Mouse (Mus musculus): ENCODE data around the gene Nrtn.

The Nrtn gene

GRCm38 (mm10) chr17:56762769-56763731 lies 5.7 kb upstream of the Nrtn start:
- DNase-seq (ENCODE audit: low spot score) = peak; percentile 57

GRCm38 (mm10) chr17:56761991-56762410 lies 4.7 kb upstream of the Nrtn start:
- DNase-seq (ENCODE audit: low spot score) = peak; percentile 88

GRCm38 (mm10) chr17:56761077-56761476 lies 3.7 kb upstream of the Nrtn start:
- DNase-seq (ENCODE audit: low spot score) = no peak

GRCm38 (mm10) chr17:56759261-56759660 lies 1.9 kb upstream of the Nrtn start:
- no peak for DNase-seq (ENCODE audit: low spot score)

GRCm38 (mm10) chr17:56758132-56758531 lies 802 bp upstream of the Nrtn start:
- peak; percentile 87 for DNase-seq (ENCODE audit: low spot score)

GRCm38 (mm10) chr17:56756703-56757399 lies 479 bp downstream of the Nrtn start:
- DNase-seq (ENCODE audit: low spot score) = peak; percentile 59

- DNase-seq (ENCODE audit: low spot score) = no peak
These were observed 2.8 kb downstream of the Nrtn start for GRCm38 (mm10) chr17:56754271-56755185.

- DNase-seq (ENCODE audit: low spot score) = no peak
These were observed 3.9 kb downstream of the Nrtn start for GRCm38 (mm10) chr17:56753452-56753851.

- DNase-seq (ENCODE audit: low spot score) = peak; percentile 46
These were observed 5.8 kb downstream of the Nrtn start for GRCm38 (mm10) chr17:56751404-56752072.

- no peak for DNase-seq (ENCODE audit: low spot score)
These were observed 13.2 kb downstream of the Nrtn start for GRCm38 (mm10) chr17:56744173-56744572.

- no peak for DNase-seq (ENCODE audit: low spot score)
These were observed 16.6 kb downstream of the Nrtn start for GRCm38 (mm10) chr17:56740788-56741160.

- no peak for DNase-seq (ENCODE audit: low spot score)
These were observed 17.1 kb downstream of the Nrtn start for GRCm38 (mm10) chr17:56740118-56740787.

GRCm38 (mm10) chr17:56738221-56738620 lies 19.1 kb downstream of the Nrtn start:
- no peak for DNase-seq (ENCODE audit: low spot score)

- no peak for DNase-seq (ENCODE audit: low spot score)
These were observed 20.8 kb downstream of the Nrtn start for GRCm38 (mm10) chr17:56736534-56736933.

GRCm38 (mm10) chr17:56729656-56730055 lies 27.7 kb downstream of the Nrtn start:
- no peak for DNase-seq (ENCODE audit: low spot score)

GRCm38 (mm10) chr17:56729151-56729550 lies 28.2 kb downstream of the Nrtn start:
- DNase-seq (ENCODE audit: low spot score) = no peak

GRCm38 (mm10) chr17:56728117-56728516 lies 29.2 kb downstream of the Nrtn start:
- peak; percentile 61 for DNase-seq (ENCODE audit: low spot score)

GRCm38 (mm10) chr17:56727659-56728058 lies 29.7 kb downstream of the Nrtn start:
- no peak for DNase-seq (ENCODE audit: low spot score)

GRCm38 (mm10) chr17:56727029-56727649 lies 30.2 kb downstream of the Nrtn start:
- DNase-seq (ENCODE audit: low spot score) = no peak

GRCm38 (mm10) chr17:56723419-56724161 lies 33.7 kb downstream of the Nrtn start:
- DNase-seq (ENCODE audit: low spot score) = no peak

All from urinary bladder, postnatal 14 days (tissue).